Mouse (Mus musculus) midbrain, embryonic 12.5 days (tissue): ENCODE results near the gene Gsta2. TPM values are rescaled to one million over a fixed set of nuclear protein-coding genes. Genes with fewer than 3 reads are reported as not detected.
"Not testable (repeated sequence)": the region's sequence is repeated elsewhere in the genome, so short reads cannot be mapped to it uniquely, and the experiment has no call there.

Experiments
- ATAC-seq: fragments of 200-750 bp; cut with Nextera tagmentation; 2 replicates; pipeline ENCODE4 v1.8.0; 2017; ENCODE audit warnings: low read depth, moderate TSS enrichment, moderate library complexity; ENCODE audit not compliant: low FRiP score
- H3K27ac ChIP-seq: fragments of 300-500 bp; sonication (generic); replicated peaks from 2 replicates; pipeline ENCODE4 v1.5.1; 2016; ENCODE audit warnings: mild to moderate bottlenecking
- H3K27me3 ChIP-seq: fragments of 300-500 bp; sonication (generic); 2 replicates; pipeline ENCODE4 v1.6.1; 2016; ENCODE audit warnings: mild to moderate bottlenecking
- H3K36me3 ChIP-seq: fragments of 300-500 bp; sonication (generic); 2 replicates; pipeline ENCODE4 v1.6.1; 2016
- H3K4me1 ChIP-seq: fragments of 300-500 bp; sonication (generic); 2 replicates; pipeline ENCODE4 v1.6.1; 2016
- H3K4me2 ChIP-seq: fragments of 300-500 bp; sonication (generic); replicated peaks from 2 replicates; pipeline ENCODE4 v1.6.1; 2016; ENCODE audit warnings: mild to moderate bottlenecking, moderate library complexity
- H3K4me3 ChIP-seq: fragments of 300-500 bp; sonication (generic); 2 replicates; pipeline ENCODE4 v1.5.1; 2016; ENCODE audit warnings: mild to moderate bottlenecking
- H3K9ac ChIP-seq: fragments of 300-500 bp; sonication (generic); replicated peaks from 2 replicates; pipeline ENCODE4 v1.6.1; 2016; ENCODE audit warnings: mild to moderate bottlenecking, moderate library complexity
- H3K9me3 ChIP-seq: fragments of 300-500 bp; sonication (generic); 2 replicates; pipeline ENCODE4 v1.6.1; 2016; ENCODE audit warnings: mild to moderate bottlenecking
- WGBS: fragments of 180-500 bp; shearing (Covaris S2); methylation state at CpG from one replicate; pipeline ENCODE4 v1.1.7; 2016; 5-methylcytosine and 5-hydroxymethylcytosine counted together
- polyA plus RNA-seq: library from polyadenylated mRNA; unstranded; fragments of >200 nt; fragmentation: Nextera tagmentation; extraction: Ambion mirVana; gene quantifications from 2 replicates; pipeline ENCODE4 v1.2.1, GENCODE M21; 2016

The Gsta2 gene
- polyA plus RNA-seq, 1 experiment from 2014 or later, result not detected

GRCm38 (mm10) chr9:78363374-78363773, 7.8 kb upstream of the Gsta2 start:
- no peaks in the 10 kb centered on the region for H3K4me1 ChIP-seq
- H3K27me3 ChIP-seq, result no peaks in the 10 kb centered on the region
- WGBS, result 85% methylated on average over 6 of the region's 6 CpGs
- H3K4me2 ChIP-seq, result no peak overlapping the region
- H3K9ac ChIP-seq, result no peak overlapping the region
- no peak overlapping the region for H3K27ac ChIP-seq
- no peak for ATAC-seq
- no peak overlapping the region for H3K4me3 ChIP-seq
- no peaks in the 10 kb centered on the region for H3K9me3 ChIP-seq
- no peaks in the 10 kb centered on the region for H3K36me3 ChIP-seq

- Histone ChIP-seq H3K4me3 (no peak overlapping the region), H3K27me3 (no peaks in the 10 kb centered on the region; the same call in 1 of the 2 replicates), H3K4me2 (no peak overlapping the region), H3K27ac (no peak overlapping the region), H3K9me3 (no peaks in the 10 kb centered on the region), H3K36me3 (no peaks in the 10 kb centered on the region), H3K9ac (no peak overlapping the region), H3K4me1 (no peaks in the 10 kb centered on the region)
- ATAC-seq, result no peak
- 36% methylated on average over 2 of the region's 2 CpGs for WGBS
Measured at GRCm38 (mm10) chr9:78360484-78360872, 4.9 kb upstream of the Gsta2 start.

GRCm38 (mm10) chr9:78359750-78360483, 4.3 kb upstream of the Gsta2 start:
- no peaks in the 10 kb centered on the region; the same call in 1 of the 2 replicates for H3K27me3 ChIP-seq
- H3K36me3 ChIP-seq, result no peaks in the 10 kb centered on the region

GRCm38 (mm10) chr9:78358053-78358452, 2.5 kb upstream of the Gsta2 start:
- H3K9ac ChIP-seq, result no peak overlapping the region
- H3K4me3 ChIP-seq, result no peak overlapping the region
- H3K4me1 ChIP-seq, result no peaks in the 10 kb centered on the region
- H3K4me2 ChIP-seq, result no peak overlapping the region
- no peak overlapping the region for H3K27ac ChIP-seq
- peak; percentile 77 for ATAC-seq
- H3K9me3 ChIP-seq, result no peaks in the 10 kb centered on the region
- no peaks in the 10 kb centered on the region; the same call in 1 of the 2 replicates for H3K27me3 ChIP-seq
- no peaks in the 10 kb centered on the region for H3K36me3 ChIP-seq
- WGBS, result 16% methylated on average over 9 of the region's 9 CpGs

More at GRCm38 (mm10) chr9:78359750-78360483, 4.3 kb upstream of the Gsta2 start:
- no peak overlapping the region for H3K9ac ChIP-seq
- WGBS, result 82% methylated on average over 6 of the region's 6 CpGs
- no peak overlapping the region for H3K27ac ChIP-seq
- H3K4me3 ChIP-seq, result no peak overlapping the region
- H3K4me2 ChIP-seq, result no peak overlapping the region
- no peaks in the 10 kb centered on the region for H3K4me1 ChIP-seq
- no peak for ATAC-seq
- H3K9me3 ChIP-seq, result no peaks in the 10 kb centered on the region

GRCm38 (mm10) chr9:78354665-78355578, 666 bp downstream of the Gsta2 start:
- H3K27ac ChIP-seq, result no peak overlapping the region
- H3K9me3 ChIP-seq, result no peaks in the 10 kb centered on the region
- ATAC-seq, result no peak

GRCm38 (mm10) chr9:78351504-78352220, 3.9 kb downstream of the Gsta2 start:
- Histone ChIP-seq H3K27me3 (no peaks in the 10 kb centered on the region; the same call in 1 of the 2 replicates), H3K4me2 (no peak overlapping the region), H3K9ac (no peak overlapping the region), H3K4me3 (no peak overlapping the region), H3K4me1 (no peaks in the 10 kb centered on the region), H3K27ac (no peak overlapping the region), H3K9me3 (no peaks in the 10 kb centered on the region), H3K36me3 (no peaks in the 10 kb centered on the region)
- ATAC-seq, result no peak
- 82% methylated on average over 6 of the region's 6 CpGs for WGBS

More at GRCm38 (mm10) chr9:78354665-78355578, 666 bp downstream of the Gsta2 start:
- H3K27me3 ChIP-seq, result no peaks in the 10 kb centered on the region; the same call in 1 of the 2 replicates
- H3K4me3 ChIP-seq, result no peak overlapping the region
- 81% methylated on average over 11 of the region's 11 CpGs for WGBS
- no peak overlapping the region for H3K4me2 ChIP-seq
- no peaks in the 10 kb centered on the region for H3K36me3 ChIP-seq
- H3K9ac ChIP-seq, result no peak overlapping the region
- H3K4me1 ChIP-seq, result no peaks in the 10 kb centered on the region

- not testable (repeated sequence) for ATAC-seq
Measured at GRCm38 (mm10) chr9:78350007-78350406, 5.6 kb downstream of the Gsta2 start.

GRCm38 (mm10) chr9:78349141-78349540, 6.4 kb downstream of the Gsta2 start:
- ATAC-seq, H3K36me3 ChIP-seq, H3K27ac ChIP-seq, H3K9me3 ChIP-seq, H3K9ac ChIP-seq, H3K27me3 ChIP-seq, H3K4me2 ChIP-seq, H3K4me3 ChIP-seq, H3K4me1 ChIP-seq: not testable (repeated sequence)
- 81% methylated on average over 3 of the region's 3 CpGs for WGBS

More at GRCm38 (mm10) chr9:78350007-78350406, 5.6 kb downstream of the Gsta2 start:
- H3K4me1 ChIP-seq, H3K27ac ChIP-seq, H3K36me3 ChIP-seq, H3K27me3 ChIP-seq, H3K9ac ChIP-seq, H3K4me2 ChIP-seq, H3K4me3 ChIP-seq, H3K9me3 ChIP-seq: not testable (repeated sequence)

GRCm38 (mm10) chr9:78348206-78349004, 7.2 kb downstream of the Gsta2 start:
- not testable (repeated sequence) for ATAC-seq, H3K27ac ChIP-seq, H3K9me3 ChIP-seq, H3K9ac ChIP-seq, H3K27me3 ChIP-seq, H3K4me2 ChIP-seq, H3K36me3 ChIP-seq, H3K4me1 ChIP-seq, H3K4me3 ChIP-seq
- WGBS, result 76% methylated on average over 6 of the region's 6 CpGs

- no peak overlapping the region for H3K4me2 ChIP-seq
- H3K36me3 ChIP-seq, result no peaks in the 10 kb centered on the region
- no peaks in the 10 kb centered on the region for H3K9me3 ChIP-seq
- 64% methylated on average over 3 of the region's 3 CpGs for WGBS
- H3K27me3 ChIP-seq, result no peaks in the 10 kb centered on the region
- H3K27ac ChIP-seq, result no peak overlapping the region
- no peak overlapping the region for H3K9ac ChIP-seq
- no peaks in the 10 kb centered on the region for H3K4me1 ChIP-seq
- H3K4me3 ChIP-seq, result no peak overlapping the region
- no peak for ATAC-seq
Measured at GRCm38 (mm10) chr9:78347004-78347403, 8.6 kb downstream of the Gsta2 start.

- not testable (repeated sequence) for H3K4me2 ChIP-seq, H3K36me3 ChIP-seq, H3K27me3 ChIP-seq, H3K4me1 ChIP-seq, H3K9ac ChIP-seq, H3K9me3 ChIP-seq, H3K4me3 ChIP-seq, H3K27ac ChIP-seq, ATAC-seq
- WGBS, result 66% methylated on average over 4 of the region's 4 CpGs
Measured at GRCm38 (mm10) chr9:78345235-78345634, 10.4 kb downstream of the Gsta2 start.
